Mouse (Mus musculus) lung, postnatal 0 days (tissue): ENCODE data around the gene Tmem132c.

Source experiments
- CTCF ChIP-seq: IDR thresholded peaks from 2 replicates; pipeline ENCODE4 v1.5.1; 2016; ENCODE audit warnings: antibody characterized with exemption, mild to moderate bottlenecking
- EP300 ChIP-seq: IDR thresholded peaks from 2 replicates; pipeline ENCODE4 v1.6.1; 2016; ENCODE audit warnings: antibody characterized with exemption, mild to moderate bottlenecking, control low read depth

- TF ChIP-seq CTCF (no peak), EP300 (no peak)
Measured at GRCm38 (mm10) chr5:127602996-127603395, 361.4 kb downstream of the Tmem132c start.
